Mouse (Mus musculus): ENCODE measurements around the gene Zfp85. TPM values are rescaled to one million over a fixed set of nuclear protein-coding genes. Genes with fewer than 3 reads are reported as not detected.
"Not testable (repeated sequence)": the region's sequence is repeated elsewhere in the genome, so short reads cannot be mapped to it uniquely, and the experiment has no call there.

The Zfp85 gene
- polyA plus RNA-seq, 1 experiment from 2014 or later, result 9.8 TPM

- DNase-seq (ENCODE audit: low spot score) (no peak), ATAC-seq (no peak)
- Histone ChIP-seq H3K4me1 (ENCODE audit: control insufficient read depth, insufficient read depth, low read length) (no peaks in the 10 kb centered on the region), H3K9me3 (replicated peaks; ENCODE audit: control insufficient read depth, low read length) (peaks cover 4% of the 10 kb centered on the region), H3K27me3 (replicated peaks; ENCODE audit: control insufficient read depth, insufficient read depth, low read length) (no peaks in the 10 kb centered on the region), H3K4me2 (ENCODE audit: low read length) (no peak overlapping the region), H3K27ac (ENCODE audit: low read depth, low read length) (no peak overlapping the region), H3K9ac (ENCODE audit: low read length) (no peak overlapping the region), H3K36me3 (ENCODE audit: control insufficient read depth, insufficient read depth, low read length) (peaks cover 9% of the 10 kb centered on the region), H3K4me3 (ENCODE audit: low read depth, low read length) (no peak overlapping the region)
- 88% methylated on average over 9 of the region's 9 CpGs for WGBS
Observed at GRCm38 (mm10) chr13:67743896-67744295, 11.1 kb downstream of the Zfp85 start.

- whole genome bisulfite sequencing, result 93% methylated on average over 3 of the region's 3 CpGs
- no peaks in the 10 kb centered on the region; the same call in 1 of the 2 replicates for H3K9me3 ChIP-seq (replicated peaks; ENCODE audit: control insufficient read depth, low read length)
- H3K4me2 ChIP-seq (ENCODE audit: low read length), result no peak overlapping the region
- H3K4me3 ChIP-seq (ENCODE audit: low read depth, low read length), result no peak overlapping the region
- H3K4me1 ChIP-seq (ENCODE audit: control insufficient read depth, insufficient read depth, low read length), result no peaks in the 10 kb centered on the region
- ATAC-seq, result no peak
- DNase-seq (ENCODE audit: low spot score), result no peak
- no peaks in the 10 kb centered on the region for H3K27me3 ChIP-seq (replicated peaks; ENCODE audit: control insufficient read depth, insufficient read depth, low read length)
- no peak overlapping the region for H3K27ac ChIP-seq (ENCODE audit: low read depth, low read length)
- H3K9ac ChIP-seq (ENCODE audit: low read length), result no peak overlapping the region
- H3K36me3 ChIP-seq (ENCODE audit: control insufficient read depth, insufficient read depth, low read length), result peaks cover 1% of the 10 kb centered on the region
Observed at GRCm38 (mm10) chr13:67742941-67743340, 12.1 kb downstream of the Zfp85 start.

GRCm38 (mm10) chr13:67734391-67734790 is 20.6 kb downstream of the Zfp85 start:
- not testable (repeated sequence) for H3K36me3 ChIP-seq (ENCODE audit: control insufficient read depth, insufficient read depth, low read length); DNase-seq (ENCODE audit: low spot score); H3K4me3 ChIP-seq (ENCODE audit: low read depth, low read length); H3K27ac ChIP-seq (ENCODE audit: low read depth, low read length); H3K9ac ChIP-seq (ENCODE audit: low read length); H3K4me1 ChIP-seq (ENCODE audit: control insufficient read depth, insufficient read depth, low read length); H3K4me2 ChIP-seq (ENCODE audit: low read length); H3K9me3 ChIP-seq (replicated peaks; ENCODE audit: control insufficient read depth, low read length); H3K27me3 ChIP-seq (replicated peaks; ENCODE audit: control insufficient read depth, insufficient read depth, low read length); ATAC-seq
- WGBS, result 94% methylated on average over 9 of the region's 9 CpGs

GRCm38 (mm10) chr13:67729441-67729840 is 25.6 kb downstream of the Zfp85 start:
- not testable (repeated sequence) for H3K9me3 ChIP-seq (replicated peaks; ENCODE audit: control insufficient read depth, low read length); H3K36me3 ChIP-seq (ENCODE audit: control insufficient read depth, insufficient read depth, low read length); H3K4me1 ChIP-seq (ENCODE audit: control insufficient read depth, insufficient read depth, low read length); H3K27me3 ChIP-seq (replicated peaks; ENCODE audit: control insufficient read depth, insufficient read depth, low read length)
- Histone ChIP-seq H3K9ac (ENCODE audit: low read length) (peak overlapping the region; percentile 71), H3K4me2 (ENCODE audit: low read length) (peak overlapping the region; percentile 64), H3K4me3 (ENCODE audit: low read depth, low read length) (peak overlapping the region; percentile 50), H3K27ac (ENCODE audit: low read depth, low read length) (0 out of 2 replicates have a peak overlapping the region, but pooled peaks have one; percentile 9)
- DNase-seq (ENCODE audit: low spot score), result peak; percentile 36
- ATAC-seq, result peak; percentile 63
- 47% methylated on average over 4 of the region's 4 CpGs for WGBS

DNA sequence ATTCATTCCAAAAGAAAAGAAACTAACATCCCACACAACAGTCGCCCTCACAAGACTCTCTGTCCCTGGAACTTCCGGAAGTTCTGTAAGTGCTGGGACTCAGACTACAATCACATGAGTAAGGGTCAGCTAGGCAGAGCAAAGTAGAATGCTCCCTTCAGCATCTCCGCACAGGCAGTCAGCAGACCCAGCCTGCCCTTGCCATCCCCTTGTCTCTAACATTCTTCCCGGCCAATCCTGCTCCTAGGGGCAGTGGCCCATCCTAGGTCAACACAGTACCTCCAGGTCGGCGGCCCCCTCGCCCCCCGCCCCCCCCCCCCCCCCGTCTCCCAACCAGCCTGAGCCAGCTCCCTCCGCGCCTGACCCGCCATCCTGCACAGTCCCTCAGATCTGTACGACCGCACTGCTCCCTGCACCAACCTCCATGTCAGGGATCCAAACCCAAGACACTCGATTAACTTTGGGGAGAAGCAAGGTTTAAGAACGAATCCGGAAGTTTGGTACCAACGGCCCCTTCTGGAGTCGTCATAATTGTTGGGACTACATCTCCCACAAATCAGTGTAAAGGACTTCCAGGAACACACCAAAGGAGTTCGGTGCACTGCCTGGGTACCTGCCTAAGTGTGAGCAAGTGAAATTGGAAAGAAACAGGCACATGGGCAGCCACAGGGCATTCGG is 26.2 kb downstream of the Zfp85 start, which contains the start of gene Zfp65:
TSS of gene Zfp65 (minus strand) at position 533 of the 678 bp plus-strand sequence.
- Histone ChIP-seq H3K9me3 (replicated peaks; ENCODE audit: control insufficient read depth, low read length) (no peaks in the 10 kb centered on the region), H3K27me3 (replicated peaks; ENCODE audit: control insufficient read depth, insufficient read depth, low read length) (no peaks in the 10 kb centered on the region), H3K36me3 (ENCODE audit: control insufficient read depth, insufficient read depth, low read length) (no peaks in the 10 kb centered on the region), H3K27ac (ENCODE audit: low read depth, low read length) (0 out of 2 replicates have a peak within 1 kb of the TSS, but pooled peaks have one; percentile 9), H3K4me1 (ENCODE audit: control insufficient read depth, insufficient read depth, low read length) (peaks cover 3% of the 10 kb centered on the region), H3K9ac (ENCODE audit: low read length) (peak within 1 kb of the TSS; percentile 71), H3K4me3 (ENCODE audit: low read depth, low read length) (peak within 1 kb of the TSS; percentile 50), H3K4me2 (ENCODE audit: low read length) (peak within 1 kb of the TSS; percentile 64)
- DNase-seq (ENCODE audit: low spot score) (peak; percentile 85), ATAC-seq (peak; percentile 84)
- WGBS, result 8% methylated on average over 16 of the region's 21 CpGs

GRCm38 (mm10) chr13:67728106-67728505 is 26.9 kb downstream of the Zfp85 start:
- Histone ChIP-seq H3K4me1 (ENCODE audit: control insufficient read depth, insufficient read depth, low read length) (peaks cover 3% of the 10 kb centered on the region), H3K4me3 (ENCODE audit: low read depth, low read length) (peak overlapping the region; percentile 50), H3K36me3 (ENCODE audit: control insufficient read depth, insufficient read depth, low read length) (no peaks in the 10 kb centered on the region), H3K4me2 (ENCODE audit: low read length) (peak overlapping the region; percentile 64), H3K27me3 (replicated peaks; ENCODE audit: control insufficient read depth, insufficient read depth, low read length) (no peaks in the 10 kb centered on the region), H3K27ac (ENCODE audit: low read depth, low read length) (no peak overlapping the region), H3K9me3 (replicated peaks; ENCODE audit: control insufficient read depth, low read length) (no peaks in the 10 kb centered on the region), H3K9ac (ENCODE audit: low read length) (peak overlapping the region; percentile 71)
- 82% methylated on average over 1 of the region's 1 CpGs for WGBS
- DNase-seq (ENCODE audit: low spot score), result no peak
- ATAC-seq, result no peak

GRCm38 (mm10) chr13:67725331-67725730 is 29.7 kb downstream of the Zfp85 start:
- not testable (repeated sequence) for H3K4me2 ChIP-seq (ENCODE audit: low read length); H3K9ac ChIP-seq (ENCODE audit: low read length); H3K27ac ChIP-seq (ENCODE audit: low read depth, low read length); H3K4me3 ChIP-seq (ENCODE audit: low read depth, low read length); H3K27me3 ChIP-seq (replicated peaks; ENCODE audit: control insufficient read depth, insufficient read depth, low read length); H3K36me3 ChIP-seq (ENCODE audit: control insufficient read depth, insufficient read depth, low read length); ATAC-seq; H3K9me3 ChIP-seq (replicated peaks; ENCODE audit: control insufficient read depth, low read length); H3K4me1 ChIP-seq (ENCODE audit: control insufficient read depth, insufficient read depth, low read length)
- WGBS, result 67% methylated on average over 2 of the region's 2 CpGs
- DNase-seq (ENCODE audit: low spot score), result peak; percentile 73

GRCm38 (mm10) chr13:67723848-67724479 is 31.1 kb downstream of the Zfp85 start:
- peak; percentile 96 for DNase-seq (ENCODE audit: low spot score)
- peak overlapping the region; percentile 63 for H3K4me2 ChIP-seq (ENCODE audit: low read length)
- H3K9me3 ChIP-seq (replicated peaks; ENCODE audit: control insufficient read depth, low read length), result no peaks in the 10 kb centered on the region
- peaks cover 3% of the 10 kb centered on the region for H3K4me1 ChIP-seq (ENCODE audit: control insufficient read depth, insufficient read depth, low read length)
- under 1% methylated on average over 17 of the region's 17 CpGs for WGBS
- H3K27me3 ChIP-seq (replicated peaks; ENCODE audit: control insufficient read depth, insufficient read depth, low read length), result no peaks in the 10 kb centered on the region
- ATAC-seq, result peak; percentile 94
- H3K4me3 ChIP-seq (ENCODE audit: low read depth, low read length), result peak overlapping the region; percentile 77
- H3K27ac ChIP-seq (ENCODE audit: low read depth, low read length), result peak overlapping the region; percentile 58; the same call in 1 of the 2 replicates
- peak overlapping the region; percentile 82 for H3K9ac ChIP-seq (ENCODE audit: low read length)
- no peaks in the 10 kb centered on the region for H3K36me3 ChIP-seq (ENCODE audit: control insufficient read depth, insufficient read depth, low read length)

Measured in forebrain, embryonic 14.5 days (tissue).